ENCODE assay signal across 8 mouse cellular contexts in genomic region chr16:33966538-33967282, GRCm38 (mm10). TPM values are rescaled to one million over a fixed set of nuclear protein-coding genes. Genes with fewer than 3 reads are reported as not detected.
DNase-seq lines count a peak whose midpoint lies in the region; ATAC-seq lines count a peak whose summit lies in the region.

Gene Umps, minus strand, starts transcription at chr16:33967038.

- peaks cover 18% of the 10 kb centered on the region for H3K36me3 ChIP-seq in hindbrain, embryonic 12.5 days

- H3K4me2 ChIP-seq in hindbrain, embryonic 12.5 days (replicated peaks): peak within 1 kb of the TSS; percentile 86

- ATAC-seq in hindbrain, embryonic 12.5 days (ENCODE audit: low FRiP score): peak; percentile 93

- 2% methylated on average over 44 of the region's 44 CpGs for WGBS in hindbrain, embryonic 12.5 days

- peak within 1 kb of the TSS; percentile 85 for H3K4me3 ChIP-seq in hindbrain, embryonic 12.5 days

- H3K27ac ChIP-seq in hindbrain, embryonic 12.5 days: peak within 1 kb of the TSS; percentile 50

- H3K9ac ChIP-seq in hindbrain, embryonic 12.5 days: peak within 1 kb of the TSS; percentile 86

- no peaks in the 10 kb centered on the region for H3K27me3 ChIP-seq in hindbrain, embryonic 12.5 days

- H3K9me3 ChIP-seq in hindbrain, embryonic 12.5 days (replicated peaks): no peaks in the 10 kb centered on the region

- H3K4me1 ChIP-seq in hindbrain, embryonic 12.5 days: peaks cover 17% of the 10 kb centered on the region

- DNase-seq in NIH3T3 (ENCODE audit: low read depth): peak; percentile 83
- DNase-seq in cerebellum, adult 9-11 months: peak; percentile 81
- DNase-seq in frontal cortex, postnatal 10 days (ENCODE audit: low spot score in 2 of 2): peak; percentile 78 to 83
- peak; percentile 73 to 79 for DNase-seq in layer of hippocampus, postnatal 25 days (ENCODE audit: extremely low spot score in 1 of 2, low spot score in 1 of 2)
- DNase-seq in lung, postnatal 14 days: peak; percentile 87
- DNase-seq in ovary, postnatal 36 days (ENCODE audit: low spot score): peak; percentile 84
- peak; percentile 94 for DNase-seq in thymus, postnatal 14 days

RNA-seq across cellular contexts. Expression of gene Umps, which starts in this region (rescaled TPM):
- 38.2 and 39.4 TPM in 2 replicates for polyA plus RNA-seq in hindbrain, embryonic 12.5 days (2016; fragmentation: Nextera tagmentation; extraction: Ambion mirVana)
- total RNA-seq in layer of hippocampus, postnatal 25 days (2021): 10 to 100 TPM; 14.3 to 16.9 TPM

Comparison
In these comparisons a context has a peak if more than half of its experiments do, and no peak if none do; other contexts are left out.
1. Peak in every context shown above with its lines: DNase-seq, ATAC-seq, H3K4me3 ChIP-seq and H3K27ac ChIP-seq.